Mouse (Mus musculus): ENCODE results near the gene Coro2a.

DNA sequence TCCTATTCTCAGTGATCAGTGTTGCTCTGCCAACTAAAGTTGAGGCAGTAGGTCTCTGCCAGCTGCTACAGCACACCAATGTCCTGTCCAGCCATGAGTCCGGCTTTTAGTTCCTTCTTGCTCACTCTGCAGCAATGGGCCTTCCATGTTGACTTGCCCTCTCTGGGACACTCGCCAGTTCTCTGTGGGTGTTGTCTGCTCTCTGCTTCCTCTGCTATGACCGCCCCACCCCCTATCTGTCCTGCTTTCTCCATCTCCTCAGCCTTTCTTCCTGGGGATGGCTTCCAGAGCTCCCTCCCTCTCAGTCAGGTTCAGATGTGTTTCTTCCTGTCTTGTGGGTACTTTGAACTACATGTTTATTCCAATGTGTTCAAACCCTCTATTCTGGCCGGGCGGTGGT lies 114.7 kb downstream of the Coro2a start:
- TF ChIP-seq CTCF (IDR thresholded peaks at IDR 0.05; ENCODE audit: insufficient read depth, low read length), result no peak
- TF ChIP-seq POLR2A (IDR thresholded peaks at IDR 0.05; ENCODE audit: borderline replicate concordance, extremely low read depth, low read depth, low read length), result no peak

Measured in lung, adult 2 months (tissue).